Mouse (Mus musculus): ENCODE measurements around the gene Prr15l.

Prr15l gene

GRCm38 (mm10) chr11:96919003-96919402 lies 8.9 kb upstream of the Prr15l start:
- DNase-seq (ENCODE audit: low spot score in 2 of 2), result no peak

- DNase-seq (ENCODE audit: low spot score in 2 of 2), result no peak
Observed at GRCm38 (mm10) chr11:96924861-96925260, 3.0 kb upstream of the Prr15l start.

- no peak for DNase-seq (ENCODE audit: low spot score in 2 of 2)
Observed at GRCm38 (mm10) chr11:96925469-96926148, 2.3 kb upstream of the Prr15l start.

- no peak for DNase-seq (ENCODE audit: low spot score in 2 of 2)
Observed at GRCm38 (mm10) chr11:96926587-96926986, 1.3 kb upstream of the Prr15l start.

- no peak for DNase-seq (ENCODE audit: low spot score in 2 of 2)
Observed at GRCm38 (mm10) chr11:96928691-96929090, 787 bp downstream of the Prr15l start.

- DNase-seq (ENCODE audit: low spot score in 2 of 2), result no peak
Observed at GRCm38 (mm10) chr11:96929096-96929765, 1.3 kb downstream of the Prr15l start.

- DNase-seq (ENCODE audit: low spot score in 2 of 2), result no peak
Observed at GRCm38 (mm10) chr11:96929766-96930331, 1.9 kb downstream of the Prr15l start.

- no peak for DNase-seq (ENCODE audit: low spot score in 2 of 2)
Observed at GRCm38 (mm10) chr11:96931327-96932062, 3.6 kb downstream of the Prr15l start.

- DNase-seq (ENCODE audit: low spot score in 2 of 2), result no peak
Observed at GRCm38 (mm10) chr11:96933562-96934276, 5.8 kb downstream of the Prr15l start.

GRCm38 (mm10) chr11:96934921-96935356 lies 7.0 kb downstream of the Prr15l start:
- peak in 1 of 2 experiments; percentile 50 for DNase-seq (ENCODE audit: low spot score in 2 of 2)

GRCm38 (mm10) chr11:96935872-96936650 lies 8.2 kb downstream of the Prr15l start:
- DNase-seq (ENCODE audit: low spot score in 2 of 2), result no peak

GRCm38 (mm10) chr11:96937549-96938425 lies 9.9 kb downstream of the Prr15l start:
- DNase-seq (ENCODE audit: low spot score in 2 of 2), result peak; percentile 45 to 61

- DNase-seq (ENCODE audit: low spot score in 2 of 2), result no peak
Observed at GRCm38 (mm10) chr11:96938426-96938800, 10.5 kb downstream of the Prr15l start.

- peak in 1 of 2 experiments; percentile 51 for DNase-seq (ENCODE audit: low spot score in 2 of 2)
Observed at GRCm38 (mm10) chr11:96940578-96941465, 12.9 kb downstream of the Prr15l start.

GRCm38 (mm10) chr11:96941989-96942590 lies 14.2 kb downstream of the Prr15l start:
- no peak for DNase-seq (ENCODE audit: low spot score in 2 of 2)

GRCm38 (mm10) chr11:96943746-96944304 lies 15.9 kb downstream of the Prr15l start, which contains the start of gene Pnpo:
Pnpo (minus strand) TSS chr11:96943986.
- DNase-seq (ENCODE audit: low spot score in 2 of 2), result peak; percentile 81 to 84

- DNase-seq (ENCODE audit: low spot score in 2 of 2), result no peak
Observed at GRCm38 (mm10) chr11:96944844-96945580, 17.1 kb downstream of the Prr15l start.

Measured in spleen, postnatal 14 days (tissue).